Mouse (Mus musculus): Measurements from ENCODE around the gene Farsa. TPM values are rescaled to one million over a fixed set of nuclear protein-coding genes. Genes with fewer than 3 reads are reported as not detected.

The Farsa gene
- polyA plus RNA-seq, 1 experiment from 2014 or later = 103 TPM

DNA sequence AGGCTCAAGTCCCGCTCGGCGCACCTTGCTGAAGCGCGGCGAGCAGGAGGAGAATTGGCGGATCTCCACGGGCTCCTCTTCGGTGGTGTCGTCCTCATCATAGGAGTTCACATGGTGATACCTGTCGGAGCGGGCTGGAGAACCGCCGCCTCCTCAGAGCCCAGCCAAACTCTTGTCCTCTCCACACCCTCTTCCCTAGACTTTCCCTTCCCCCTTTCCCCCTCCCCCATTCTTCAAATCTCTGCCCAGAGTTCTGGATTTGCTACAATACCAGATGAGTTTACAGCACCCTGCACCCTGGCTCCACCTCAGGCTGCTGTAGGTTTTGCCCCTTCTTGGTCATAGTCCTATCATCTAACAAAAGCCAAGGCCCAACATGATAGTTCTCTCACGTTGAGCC lies 61.9 kb downstream of the Farsa start:
- Histone ChIP-seq H3K9ac (no peak overlapping the region), H3K9me3 (replicated peaks) (no peaks in the 10 kb centered on the region; the same call in 1 of the 2 replicates), H3K27ac (no peak overlapping the region), H3K27me3 (peaks cover 52% of the 10 kb centered on the region), H3K36me3 (no peaks in the 10 kb centered on the region), H3K4me1 (0 out of 2 replicates have a peak, but pooled peaks cover 4% of the 10 kb centered on the region), H3K4me3 (replicated peaks) (no peak overlapping the region), H3K4me2 (no peak overlapping the region)
- ATAC-seq (replicated peaks; ENCODE audit: low FRiP score) = no peak
- WGBS = 89% methylated on average over 15 of the region's 15 CpGs

Small RNA genes lying within 50 kb of the gene (microRNA-seq; reads per million reads assigned to microRNA genes)
- 1.6 reads per million, percentile 4 among the genes with 10 or more reads in this experiment for gene Mir7069

Other genes starting within 250 kb of the Farsa start
- 73.4 and 80.3 TPM in 2 replicates for gene Ier2, start 194.1 kb upstream of the Farsa start, polyA plus RNA-seq (2015; fragmentation: Nextera tagmentation; extraction: Ambion mirVana)
- gene Trmt1, start 170.7 kb upstream of the Farsa start, polyA plus RNA-seq (2015; fragmentation: Nextera tagmentation; extraction: Ambion mirVana) = 68.7 and 73.8 TPM in 2 replicates
- 23.9 and 25.6 TPM in 2 replicates for gene Nacc1, start 169.1 kb upstream of the Farsa start, polyA plus RNA-seq (2015; fragmentation: Nextera tagmentation; extraction: Ambion mirVana)
- gene Lyl1, start 155.5 kb upstream of the Farsa start, polyA plus RNA-seq (2015; fragmentation: Nextera tagmentation; extraction: Ambion mirVana) = 7.6 and 7.8 TPM in 2 replicates
- 1.9 and 2.3 TPM in 2 replicates for gene G430095P16Rik, start 134.0 kb upstream of the Farsa start, polyA plus RNA-seq (2015; fragmentation: Nextera tagmentation; extraction: Ambion mirVana)
- 14.2 and 15.5 TPM in 2 replicates for gene Nfix, start 56.6 kb upstream of the Farsa start, polyA plus RNA-seq (2015; fragmentation: Nextera tagmentation; extraction: Ambion mirVana)
- gene Dand5, start 34.2 kb upstream of the Farsa start, polyA plus RNA-seq (2015; fragmentation: Nextera tagmentation; extraction: Ambion mirVana) = 6.3 and 7.0 TPM in 2 replicates
- 52.6 and 53.0 TPM in 2 replicates for gene Gadd45gip1, start 25.5 kb upstream of the Farsa start, polyA plus RNA-seq (2015; fragmentation: Nextera tagmentation; extraction: Ambion mirVana)
- gene Rad23a, start 16.3 kb upstream of the Farsa start, polyA plus RNA-seq (2015; fragmentation: Nextera tagmentation; extraction: Ambion mirVana) = 112 and 122 TPM in 2 replicates
- gene Calr, start 10.1 kb upstream of the Farsa start, polyA plus RNA-seq (2015; fragmentation: Nextera tagmentation; extraction: Ambion mirVana) = 1,039 and 1,041 TPM in 2 replicates
- 66.5 and 70.3 TPM in 2 replicates for gene Syce2, start 15.1 kb downstream of the Farsa start, polyA plus RNA-seq (2015; fragmentation: Nextera tagmentation; extraction: Ambion mirVana)
- 49.8 and 51.2 TPM in 2 replicates for gene Gcdh, start 36.9 kb downstream of the Farsa start, polyA plus RNA-seq (2015; fragmentation: Nextera tagmentation; extraction: Ambion mirVana)
- gene Klf1, start 44.9 kb downstream of the Farsa start, polyA plus RNA-seq (2015; fragmentation: Nextera tagmentation; extraction: Ambion mirVana) = 3.4 and 7.2 TPM in 2 replicates
- 8.3 and 8.6 TPM in 2 replicates for gene Dnase2a, start 51.6 kb downstream of the Farsa start, polyA plus RNA-seq (2015; fragmentation: Nextera tagmentation; extraction: Ambion mirVana)
- gene Mast1, start 80.4 kb downstream of the Farsa start, polyA plus RNA-seq (2015; fragmentation: Nextera tagmentation; extraction: Ambion mirVana) = 0.40 and 0.48 TPM in 2 replicates
- gene Rtbdn, start 90.0 kb downstream of the Farsa start, polyA plus RNA-seq (2015; fragmentation: Nextera tagmentation; extraction: Ambion mirVana) = 0.45 and 0.49 TPM in 2 replicates
- gene Gm49661, start 112.4 kb downstream of the Farsa start, polyA plus RNA-seq (2015; fragmentation: Nextera tagmentation; extraction: Ambion mirVana) = not detected in 2 replicates
- 808 and 824 TPM in 2 replicates for gene Prdx2, start 112.6 kb downstream of the Farsa start, polyA plus RNA-seq (2015; fragmentation: Nextera tagmentation; extraction: Ambion mirVana)
- gene Rnaseh2a, start 112.8 kb downstream of the Farsa start, polyA plus RNA-seq (2015; fragmentation: Nextera tagmentation; extraction: Ambion mirVana) = 125 and 129 TPM in 2 replicates
- gene Junb, start 121.7 kb downstream of the Farsa start, polyA plus RNA-seq (2015; fragmentation: Nextera tagmentation; extraction: Ambion mirVana) = 9.6 TPM in 2 replicates
- gene Hook2, start 133.6 kb downstream of the Farsa start, polyA plus RNA-seq (2015; fragmentation: Nextera tagmentation; extraction: Ambion mirVana) = 25.3 and 27.0 TPM in 2 replicates
- 0.10 TPM in 1 of 2 replicates, not detected in the other for gene Best2, start 157.5 kb downstream of the Farsa start, polyA plus RNA-seq (2015; fragmentation: Nextera tagmentation; extraction: Ambion mirVana)
- 133 and 143 TPM in 2 replicates for gene Asna1, start 168.3 kb downstream of the Farsa start, polyA plus RNA-seq (2015; fragmentation: Nextera tagmentation; extraction: Ambion mirVana)
- gene Trir, start 169.8 kb downstream of the Farsa start, polyA plus RNA-seq (2015; fragmentation: Nextera tagmentation; extraction: Ambion mirVana) = 119 and 120 TPM in 2 replicates
- gene Tnpo2, start 179.9 kb downstream of the Farsa start, polyA plus RNA-seq (2015; fragmentation: Nextera tagmentation; extraction: Ambion mirVana) = 25.8 and 30.0 TPM in 2 replicates
- 28.9 and 32.1 TPM in 2 replicates for gene Fbxw9, start 203.1 kb downstream of the Farsa start, polyA plus RNA-seq (2015; fragmentation: Nextera tagmentation; extraction: Ambion mirVana)
- gene Gm5741, start 211.0 kb downstream of the Farsa start, polyA plus RNA-seq (2015; fragmentation: Nextera tagmentation; extraction: Ambion mirVana) = 0.66 and 0.82 TPM in 2 replicates
- gene Dhps, start 214.8 kb downstream of the Farsa start, polyA plus RNA-seq (2015; fragmentation: Nextera tagmentation; extraction: Ambion mirVana) = 68.8 and 72.3 TPM in 2 replicates
- gene Wdr83os, start 223.8 kb downstream of the Farsa start, polyA plus RNA-seq (2015; fragmentation: Nextera tagmentation; extraction: Ambion mirVana) = 141 TPM in 2 replicates
- 43.3 and 45.1 TPM in 2 replicates for gene Wdr83, start 224.3 kb downstream of the Farsa start, polyA plus RNA-seq (2015; fragmentation: Nextera tagmentation; extraction: Ambion mirVana)
- gene Man2b1, start 226.3 kb downstream of the Farsa start, polyA plus RNA-seq (2015; fragmentation: Nextera tagmentation; extraction: Ambion mirVana) = 39.2 and 41.5 TPM in 2 replicates

Data from kidney, embryonic 15.5 days (tissue).